Mouse (Mus musculus) cerebellum, adult 11 months (tissue): ENCODE measurements at regions not wholly inside any gene's neighbourhood (a gene's known extent, or its start where the extent isn't known, plus 50 kb on each side); places are given as distances from the start of the nearest gene placed in this dataset.
"Not testable (repeated sequence)": the region's sequence is repeated elsewhere in the genome, so short reads cannot be mapped to it uniquely, and the experiment has no call there.

Experiments
- DNase-seq: peaks from one replicate; pipeline ENCODE4 v3.0.0; 2022

DNA sequence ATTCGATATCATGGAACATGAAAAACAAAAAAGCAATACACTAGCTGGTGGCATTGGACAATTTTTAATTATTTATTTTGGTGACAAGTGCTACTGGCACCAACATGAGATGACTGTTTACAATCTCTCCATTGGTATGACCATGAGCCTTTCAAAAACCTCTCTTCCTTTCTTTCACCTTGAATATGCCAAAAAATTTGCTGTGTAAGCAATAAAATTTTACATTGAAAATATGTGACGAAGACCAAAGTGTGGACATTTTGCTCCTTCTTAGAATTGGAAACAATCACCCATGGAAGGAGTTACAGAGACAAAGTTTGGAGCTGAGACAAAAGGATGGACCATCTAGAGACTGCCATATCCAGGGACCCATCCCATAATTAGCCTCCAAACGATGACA, 83.4 kb upstream of the Gm49339 start:
- not testable (repeated sequence) for DNase-seq

GRCm38 (mm10) chr10:51405141-51405540, 75.3 kb upstream of the Gm49339 start:
- peak; percentile 6 for DNase-seq

DNA sequence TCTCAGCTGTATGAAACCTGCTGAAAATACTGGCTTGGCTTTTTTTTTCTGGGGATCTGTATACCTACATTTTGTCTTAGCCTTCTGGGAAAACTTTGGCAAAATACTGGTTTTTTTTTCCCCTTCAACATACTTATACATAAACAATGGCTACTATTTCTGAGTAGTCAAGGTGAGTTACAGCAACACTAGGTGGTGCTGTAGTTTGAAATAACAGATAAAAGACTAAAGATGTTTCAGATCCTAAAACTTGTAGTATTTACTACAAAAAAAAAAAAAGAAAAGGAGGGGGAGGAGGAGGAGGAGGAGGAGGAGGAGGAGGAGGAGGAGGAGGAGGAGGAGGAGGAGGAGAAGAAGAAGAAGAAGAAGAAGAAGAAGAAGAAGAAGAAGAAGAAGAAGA, 67.6 kb upstream of the Gm49339 start:
- DNase-seq, result no peak

DNA sequence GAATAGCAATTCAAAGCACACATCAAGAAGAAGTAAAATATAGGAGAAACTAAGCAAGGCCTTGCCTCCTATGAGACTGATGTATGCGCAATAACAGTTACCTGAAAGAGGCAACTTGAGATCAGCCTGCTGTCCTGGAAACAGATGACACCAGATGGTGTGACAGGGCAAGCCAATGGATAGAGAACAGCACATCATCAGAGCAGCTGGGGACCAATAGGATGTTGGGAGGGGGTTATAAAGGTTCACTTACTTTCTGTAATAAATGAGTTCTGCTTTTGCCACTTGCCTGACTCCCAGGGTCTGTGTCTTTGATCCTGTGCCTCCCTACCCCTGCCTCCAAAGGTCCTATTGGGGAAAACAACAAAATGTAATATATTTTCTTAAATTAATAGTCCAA, 65.9 kb upstream of the Gm49339 start:
- no peak for DNase-seq

GRCm38 (mm10) chr10:51416723-51417122, 63.7 kb upstream of the Gm49339 start:
- no peak for DNase-seq

- DNase-seq, result no peak
Measured at GRCm38 (mm10) chr10:51417221-51417911, 63.0 kb upstream of the Gm49339 start.

DNA sequence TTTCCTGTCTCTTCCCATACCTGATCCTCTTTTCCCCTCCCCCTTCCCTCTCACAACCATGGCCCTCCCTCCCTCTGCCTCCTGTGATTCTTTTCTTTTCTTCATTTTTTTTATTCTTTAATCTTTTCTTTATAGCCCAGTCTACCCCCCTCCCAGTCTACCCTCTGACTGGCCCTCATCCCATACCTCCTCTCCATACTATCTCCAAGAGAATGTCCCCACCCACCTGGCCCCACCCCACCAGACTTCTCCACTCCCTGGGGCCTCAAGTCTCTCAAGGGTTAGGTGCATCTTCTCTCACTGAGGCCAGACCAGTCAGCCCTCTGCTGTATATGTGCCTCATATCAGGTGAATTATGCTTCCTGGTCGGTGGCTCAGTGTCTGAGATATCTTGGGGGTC, 61.9 kb upstream of the Gm49339 start:
- no peak for DNase-seq

GRCm38 (mm10) chr10:51422501-51422900, 57.9 kb upstream of the Gm49339 start:
- DNase-seq, result no peak
